ENCODE assay signal across 10 mouse cellular contexts in genomic region chr19:15583106-15583781, GRCm38 (mm10).
"Had no signal": no experiment of that assay in that cellular context is flagged by ENCODE, and none has a peak within 500 bp of the region (broad histone marks: within the 10 kb centered on the region; RNA-seq: fewer than 3 reads in every experiment).

No protein-coding gene starts in this region.

- H3K4me3 ChIP-seq: layer of hippocampus, adult 2 months; limb, embryonic 13.5 days had no signal

- H3K9ac ChIP-seq: limb, embryonic 13.5 days; liver, embryonic 14.5 days had no signal

- H3K27ac ChIP-seq: layer of hippocampus, adult 2 months; limb, embryonic 13.5 days; liver, embryonic 14.5 days had no signal

- DNase-seq: kidney, postnatal 10 days; kidney, postnatal 4 days; left cerebral cortex, postnatal 4 days; lung, adult 18-20 months; thymus, adult 18-20 months; thymus, postnatal 25 days had no signal

- H3K36me3 ChIP-seq: limb, embryonic 13.5 days had no signal

- H3K9me3 ChIP-seq: limb, embryonic 13.5 days had no signal

- ATAC-seq: intestine, postnatal 0 days had no signal

- H3K27me3 ChIP-seq: limb, embryonic 13.5 days had no signal

- H3K4me2 ChIP-seq: limb, embryonic 13.5 days had no signal
